Mouse (Mus musculus) forebrain, postnatal 0 days (tissue): ENCODE results near the gene Ercc6l. TPM values are rescaled to one million over a fixed set of nuclear protein-coding genes. Genes with fewer than 3 reads are reported as not detected.

ENCODE experiments used
- ATAC-seq: fragments of 200-750 bp; cut with Nextera tagmentation; 2 replicates; pipeline ENCODE4 v1.8.0; 2017; ENCODE audit warnings: mild to moderate bottlenecking, moderate library complexity
- DNase-seq: peaks from one replicate; pipeline ENCODE4 v3.0.0-alpha.2; 2015
- H3K27ac ChIP-seq: fragments of 300-500 bp; sonication (generic); 2 replicates; pipeline ENCODE4 v1.5.1; 2014; ENCODE audit warnings: low read depth, mild to moderate bottlenecking, antibody characterized with exemption, low read length, moderate library complexity, mixed read lengths
- H3K27me3 ChIP-seq: fragments of 300-500 bp; sonication (generic); 2 replicates; pipeline ENCODE4 v1.6.1; 2014; ENCODE audit warnings: mild to moderate bottlenecking, low read length, mixed read lengths; ENCODE audit not compliant: insufficient read depth
- H3K36me3 ChIP-seq: fragments of 300-500 bp; sonication (generic); 2 replicates; pipeline ENCODE4 v1.6.1; 2014; ENCODE audit warnings: mild to moderate bottlenecking, moderate library complexity; ENCODE audit not compliant: insufficient read depth
- H3K4me1 ChIP-seq: fragments of 300-500 bp; sonication (generic); 2 replicates; pipeline ENCODE4 v1.6.1; 2014; ENCODE audit warnings: antibody characterized with exemption; ENCODE audit not compliant: insufficient read depth
- H3K4me2 ChIP-seq: fragments of 300-500 bp; sonication (generic); 2 replicates; pipeline ENCODE4 v1.6.1; 2014; ENCODE audit warnings: low read depth, mild to moderate bottlenecking, moderate library complexity
- H3K4me3 ChIP-seq: fragments of 300-500 bp; sonication (generic); 2 replicates; pipeline ENCODE4 v1.5.1; 2014; ENCODE audit warnings: low read depth, low read length, mixed read lengths
- H3K9ac ChIP-seq: fragments of 300-500 bp; sonication (generic); 2 replicates; pipeline ENCODE4 v1.6.1; 2014; ENCODE audit warnings: mild to moderate bottlenecking
- H3K9me3 ChIP-seq: fragments of 300-500 bp; sonication (generic); 2 replicates; pipeline ENCODE4 v1.6.1; 2016; ENCODE audit warnings: low read length
- CTCF ChIP-seq: sonication (generic); IDR thresholded peaks from 2 replicates; pipeline ENCODE4 v1.5.1; 2016; ENCODE audit warnings: antibody characterized with exemption, control low read depth, low read depth
- WGBS: fragments of 180-500 bp; shearing (Covaris S2); extraction: QIAGEN DNeasy Blood & Tissue Kit; methylation state at CpG from one replicate; pipeline ENCODE4 v1.1.7; 2014; 5-methylcytosine and 5-hydroxymethylcytosine counted together
- polyA plus RNA-seq: library from polyadenylated mRNA; unstranded; fragments of >200 nt; fragmentation: Nextera tagmentation; extraction: Ambion mirVana; gene quantifications from 2 replicates; pipeline ENCODE4 v1.2.1, GENCODE M21; 2015
- total RNA-seq: library from RNA; depleted of rRNA; stranded (reverse); fragments of >200 nt; gene quantifications from 2 replicates; pipeline ENCODE4 v1.2.3, GENCODE M21; 2014

Gene Ercc6l
- total and polyA plus RNA-seq, 2 experiments from 2014 or later, result 0.64 to 2.0 TPM

- Histone ChIP-seq H3K9ac (no peak overlapping the region), H3K4me2 (no peak overlapping the region), H3K27ac (no peak overlapping the region), H3K4me1 (no peaks in the 10 kb centered on the region), H3K27me3 (no peaks in the 10 kb centered on the region), H3K4me3 (no peak overlapping the region), H3K36me3 (no peaks in the 10 kb centered on the region), H3K9me3 (no peaks in the 10 kb centered on the region)
- no peak for TF ChIP-seq CTCF
- no peak for ATAC-seq
- 87% methylated on average over 5 of the region's 5 CpGs for WGBS
- DNase-seq, result no peak
Observed at GRCm38 (mm10) chrX:102175538-102176287, 18.8 kb upstream of the Ercc6l start.

- TF ChIP-seq CTCF, result no peak
- H3K27ac ChIP-seq, result no peak overlapping the region
- no peak for ATAC-seq
- no peak overlapping the region for H3K4me3 ChIP-seq
- H3K9ac ChIP-seq, result no peak overlapping the region
- H3K4me2 ChIP-seq, result no peak overlapping the region
- no peaks in the 10 kb centered on the region for H3K27me3 ChIP-seq
- H3K36me3 ChIP-seq, result no peaks in the 10 kb centered on the region
- no peaks in the 10 kb centered on the region for H3K4me1 ChIP-seq
- no peaks in the 10 kb centered on the region for H3K9me3 ChIP-seq
- 72% methylated on average over 3 of the region's 3 CpGs for WGBS
- DNase-seq, result no peak
Observed at GRCm38 (mm10) chrX:102170900-102171299, 14.0 kb upstream of the Ercc6l start.

GRCm38 (mm10) chrX:102170135-102170534 lies 13.2 kb upstream of the Ercc6l start:
- no peaks in the 10 kb centered on the region for H3K27me3 ChIP-seq
- no peak overlapping the region for H3K4me2 ChIP-seq
- H3K27ac ChIP-seq, result no peak overlapping the region
- H3K9ac ChIP-seq, result no peak overlapping the region
- WGBS, result 43% methylated on average over 3 of the region's 3 CpGs
- no peaks in the 10 kb centered on the region for H3K36me3 ChIP-seq
- ATAC-seq (no peak), DNase-seq (no peak)
- TF ChIP-seq CTCF, result no peak
- no peak overlapping the region for H3K4me3 ChIP-seq
- no peaks in the 10 kb centered on the region for H3K4me1 ChIP-seq
- no peaks in the 10 kb centered on the region for H3K9me3 ChIP-seq

GRCm38 (mm10) chrX:102169724-102170123 lies 12.8 kb upstream of the Ercc6l start:
- no peak for DNase-seq
- H3K9me3 ChIP-seq, result no peaks in the 10 kb centered on the region
- no peaks in the 10 kb centered on the region for H3K4me1 ChIP-seq
- no peak overlapping the region for H3K4me3 ChIP-seq
- H3K9ac ChIP-seq, result no peak overlapping the region
- ATAC-seq, result no peak
- 44% methylated on average over 1 of the region's 1 CpGs for WGBS
- no peak overlapping the region for H3K27ac ChIP-seq
- TF ChIP-seq CTCF, result no peak
- H3K27me3 ChIP-seq, result no peaks in the 10 kb centered on the region
- H3K36me3 ChIP-seq, result no peaks in the 10 kb centered on the region
- H3K4me2 ChIP-seq, result no peak overlapping the region

- Histone ChIP-seq H3K4me3 (no peak overlapping the region), H3K9ac (no peak overlapping the region), H3K27me3 (no peaks in the 10 kb centered on the region), H3K4me1 (no peaks in the 10 kb centered on the region), H3K36me3 (no peaks in the 10 kb centered on the region), H3K4me2 (no peak overlapping the region), H3K27ac (0 out of 2 replicates have a peak overlapping the region, but pooled peaks have one; percentile 45), H3K9me3 (no peaks in the 10 kb centered on the region)
- WGBS, result 27% methylated on average over 6 of the region's 6 CpGs
- DNase-seq, result no peak
- peak; percentile 43 for ATAC-seq
- TF ChIP-seq CTCF, result no peak
Observed at GRCm38 (mm10) chrX:102166986-102167385, 10.1 kb upstream of the Ercc6l start.

- DNase-seq (no peak), ATAC-seq (0 out of 2 replicates have a peak, but pooled peaks have one; percentile 8)
- no peaks in the 10 kb centered on the region for H3K27me3 ChIP-seq
- no peaks in the 10 kb centered on the region for H3K9me3 ChIP-seq
- no peak overlapping the region for H3K4me3 ChIP-seq
- H3K4me1 ChIP-seq, result no peaks in the 10 kb centered on the region
- H3K36me3 ChIP-seq, result no peaks in the 10 kb centered on the region
- H3K27ac ChIP-seq, result 0 out of 2 replicates have a peak overlapping the region, but pooled peaks have one; percentile 45
- no peak for TF ChIP-seq CTCF
- H3K9ac ChIP-seq, result no peak overlapping the region
- WGBS, result 52% methylated on average over 5 of the region's 5 CpGs
- no peak overlapping the region for H3K4me2 ChIP-seq
Observed at GRCm38 (mm10) chrX:102166521-102166920, 9.6 kb upstream of the Ercc6l start.

GRCm38 (mm10) chrX:102163529-102163928 lies 6.6 kb upstream of the Ercc6l start:
- no peak for DNase-seq
- Histone ChIP-seq H3K36me3 (no peaks in the 10 kb centered on the region), H3K4me3 (no peak overlapping the region), H3K27ac (no peak overlapping the region), H3K27me3 (no peaks in the 10 kb centered on the region), H3K9me3 (no peaks in the 10 kb centered on the region), H3K9ac (no peak overlapping the region), H3K4me2 (no peak overlapping the region), H3K4me1 (no peaks in the 10 kb centered on the region)
- WGBS, result 65% methylated on average over 4 of the region's 4 CpGs
- no peak for TF ChIP-seq CTCF
- no peak for ATAC-seq
